Mouse (Mus musculus) monocyte, adult 5-6 weeks (primary cell): ENCODE measurements at regions not wholly inside any gene's neighbourhood (a gene's known extent, or its start where the extent isn't known, plus 50 kb on each side); places are given as distances from the start of the nearest gene placed in this dataset.

ENCODE experiments used
- ATAC-seq: fragments of 153-309, 156-312 bp; replicated peaks from 2 replicates; pipeline ENCODE4 v1.8.0; 2017; ENCODE audit warnings: mild to moderate bottlenecking; ENCODE audit not compliant: low TSS enrichment, insufficient number of reproducible peaks, severe bottlenecking, poor library complexity, low FRiP score

- ATAC-seq = no peak
These were observed 65.5 kb upstream of the Arid1b start for GRCm38 (mm10) chr17:4928631-4929030.

DNA sequence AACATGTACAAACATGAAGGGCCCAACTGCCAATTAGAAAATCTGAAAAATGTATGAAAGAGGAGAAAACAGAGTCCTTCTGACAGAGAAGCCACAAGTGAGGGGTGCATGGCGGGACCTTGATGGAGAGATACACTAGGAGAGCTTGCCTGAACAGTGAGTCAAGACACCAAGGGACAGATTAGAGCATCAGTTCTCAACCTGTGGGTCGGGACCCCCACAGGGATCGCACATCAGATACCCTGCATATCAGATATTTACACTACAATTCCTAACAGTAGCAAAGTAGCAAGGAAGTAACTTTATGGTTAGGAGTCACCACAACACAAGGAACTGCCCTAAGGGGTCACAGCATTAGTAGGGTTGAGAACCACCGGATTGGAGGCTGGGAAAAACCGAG is 58.9 kb upstream of the Arid1b start:
- no peak for ATAC-seq

DNA sequence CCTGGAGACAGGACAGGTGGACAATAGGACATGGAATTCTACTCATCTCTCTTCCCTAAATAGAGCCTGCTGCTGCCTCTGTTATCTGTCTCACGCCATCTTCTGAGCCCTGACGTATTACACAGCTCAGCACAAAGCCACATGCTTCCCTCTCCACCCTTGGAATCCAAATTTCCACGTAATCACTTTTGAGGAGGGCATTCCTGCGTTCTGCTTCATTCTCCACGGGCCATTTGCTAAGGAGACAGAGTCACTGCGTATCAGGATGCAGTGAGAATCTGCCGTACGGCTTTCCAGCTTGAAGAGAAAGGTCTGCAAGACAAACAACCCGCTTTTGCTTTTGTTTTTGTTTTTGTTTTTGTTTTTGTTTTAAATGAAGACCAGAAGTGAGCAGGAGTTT is 53.5 kb upstream of the Arid1b start:
- no peak for ATAC-seq

GRCm38 (mm10) chr17:4941286-4941800 is 52.8 kb upstream of the Arid1b start:
- no peak for ATAC-seq

GRCm38 (mm10) chr17:4942868-4943267 is 51.3 kb upstream of the Arid1b start:
- no peak for ATAC-seq
